Mouse (Mus musculus): ENCODE data around the gene Gnai2. TPM values are rescaled to one million over a fixed set of nuclear protein-coding genes. Genes with fewer than 3 reads are reported as not detected.

Gene Gnai2
- total RNA-seq, 2 experiments from 2014 or later, result 241 to 257 TPM

- DNase-seq (ENCODE audit: low spot score), result peak; percentile 59
- intact Hi-C loops (cut with DNase I), result no loop called here
Observed at GRCm38 (mm10) chr9:107596619-107597569, 38.3 kb downstream of the Gnai2 start.

- DNase-seq (ENCODE audit: low spot score), result no peak
- intact Hi-C loops (cut with DNase I), result no loop called here
Observed at GRCm38 (mm10) chr9:107594281-107595062, 40.7 kb downstream of the Gnai2 start.

GRCm38 (mm10) chr9:107593101-107593976 is 41.8 kb downstream of the Gnai2 start:
- DNase-seq (ENCODE audit: low spot score), result no peak
- intact Hi-C loops (cut with DNase I), result no loop called here

- DNase-seq (ENCODE audit: low spot score), result no peak
- intact Hi-C loops (cut with DNase I), result no loop called here
Observed at GRCm38 (mm10) chr9:107590773-107591060, 44.5 kb downstream of the Gnai2 start.

- no peak for DNase-seq (ENCODE audit: low spot score)
- intact Hi-C loops (cut with DNase I), result no loop called here
Observed at GRCm38 (mm10) chr9:107590058-107590772, 45.0 kb downstream of the Gnai2 start.

GRCm38 (mm10) chr9:107587833-107588639 is 47.1 kb downstream of the Gnai2 start:
- intact Hi-C loops (cut with DNase I), result no loop called here

GRCm38 (mm10) chr9:107586974-107587832 is 48.0 kb downstream of the Gnai2 start, which contains the start of gene Ifrd2:
TSS of gene Ifrd2 (plus strand) at chr9:107587642.
- intact Hi-C loops (cut with DNase I), result no loop called here
- DNase-seq (ENCODE audit: low spot score), result peak; percentile 98

More at GRCm38 (mm10) chr9:107587833-107588639, 47.1 kb downstream of the Gnai2 start:
- DNase-seq (ENCODE audit: low spot score), result no peak

GRCm38 (mm10) chr9:107586504-107586903 is 48.7 kb downstream of the Gnai2 start:
- no peak for DNase-seq (ENCODE audit: low spot score)
- intact Hi-C loops (cut with DNase I), result no loop called here

GRCm38 (mm10) chr9:107583174-107583573 is 52.0 kb downstream of the Gnai2 start:
- intact Hi-C loops (cut with DNase I), result no loop called here
- DNase-seq (ENCODE audit: low spot score), result no peak

GRCm38 (mm10) chr9:107582509-107583062 is 52.6 kb downstream of the Gnai2 start:
- intact Hi-C loops (cut with DNase I), result no loop called here
- DNase-seq (ENCODE audit: low spot score), result no peak

GRCm38 (mm10) chr9:107581584-107581983 is 53.6 kb downstream of the Gnai2 start:
- intact Hi-C loops (cut with DNase I), result no loop called here
- DNase-seq (ENCODE audit: low spot score), result no peak

- intact Hi-C loops (cut with DNase I), result no loop called here
Observed at GRCm38 (mm10) chr9:107580501-107581317, 54.5 kb downstream of the Gnai2 start, which contains the start of gene Hyal3. TSS of gene Hyal3 (plus strand) at chr9:107580818.

GRCm38 (mm10) chr9:107579023-107579900 is 55.9 kb downstream of the Gnai2 start:
- intact Hi-C loops (cut with DNase I), result no loop called here
- DNase-seq (ENCODE audit: low spot score), result no peak

More at GRCm38 (mm10) chr9:107580501-107581317, 54.5 kb downstream of the Gnai2 start, which contains the start of gene Hyal3:
- DNase-seq (ENCODE audit: low spot score), result peak; percentile 87

GRCm38 (mm10) chr9:107578587-107578986 is 56.6 kb downstream of the Gnai2 start, which contains the start of gene Naa80:
TSS of gene Naa80 (plus strand) at chr9:107578887.
- intact Hi-C loops (cut with DNase I), result no loop called here
- no peak for DNase-seq (ENCODE audit: low spot score)

GRCm38 (mm10) chr9:107577871-107578270 is 57.3 kb downstream of the Gnai2 start:
- no peak for DNase-seq (ENCODE audit: low spot score)

More at GRCm38 (mm10) chr9:107577871-107578270, 57.3 kb downstream of the Gnai2 start:
- intact Hi-C loops (cut with DNase I), result no loop called here

Measured in heart, postnatal 25 days (tissue).